Mouse (Mus musculus) bone marrow, adult 2 months (tissue): ENCODE data around the gene Elovl3.

ENCODE experiments used
- CTCF ChIP-seq: fragments of 200-500 bp; IDR thresholded peaks from 2 replicates; pipeline ENCODE4 v1.5.1; 2011; ENCODE audit warnings: low read length, control low read depth; ENCODE audit not compliant: control insufficient read depth, insufficient read depth
- POLR2A ChIP-seq: fragments of 200-500 bp; IDR thresholded peaks from 2 replicates; pipeline ENCODE4 v1.6.1; 2011; ENCODE audit warnings: low read depth, mild to moderate bottlenecking, control low read depth, low read length, borderline replicate concordance; ENCODE audit not compliant: control insufficient read depth

DNA sequence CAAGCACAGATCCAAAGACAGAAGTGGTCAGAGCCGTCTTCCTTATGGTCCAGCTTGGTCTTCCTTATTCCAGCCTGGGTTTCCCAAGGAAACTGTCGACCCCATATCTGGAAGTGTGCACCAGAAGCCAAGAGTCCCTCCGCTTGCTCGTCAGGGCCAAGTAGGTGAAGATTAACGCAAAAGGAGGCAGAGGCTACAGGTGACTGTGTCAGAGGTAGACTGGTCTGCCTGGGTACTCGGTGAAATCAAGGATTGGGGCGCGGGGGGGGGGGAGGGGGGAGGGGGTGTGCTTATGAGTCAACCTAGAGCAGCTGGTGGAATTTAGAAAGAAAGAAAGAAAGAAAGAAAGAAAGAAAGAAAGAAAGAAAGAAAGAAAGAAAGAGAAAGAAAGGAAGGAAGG is 414 bp upstream of the Elovl3 start:
- TF ChIP-seq POLR2A (no peak), CTCF (no peak)
